Mouse (Mus musculus): Measurements from ENCODE around the gene Vash1.

- TF ChIP-seq EP300 (optimal IDR thresholded peaks at IDR 0.05), result no peak
- TF ChIP-seq CTCF (IDR thresholded peaks at IDR 0.05; ENCODE audit: low read depth), result no peak
Measured at GRCm38 (mm10) chr12:86687445-86687955, 9.0 kb downstream of the Vash1 start.
